Mouse (Mus musculus): Measurements from ENCODE around the gene 4930564D02Rik. TPM values are rescaled to one million over a fixed set of nuclear protein-coding genes. Genes with fewer than 3 reads are reported as not detected.
A peak's percentile ranks its signal among the peaks of the same experiment; 100 is the strongest.

The 4930564D02Rik gene
- total RNA-seq, 2 experiments from 2014 or later: not detected

- peak overlapping the region; percentile 2; the same call in 1 of the 2 replicates for H3K27ac ChIP-seq
- no peak for DNase-seq
- intact Hi-C loops (cut with DNase I): no loop called here
- H3K4me3 ChIP-seq: no peak overlapping the region
- TF ChIP-seq CTCF (IDR thresholded peaks at IDR 0.05): no peak
Observed at GRCm38 (mm10) chr3:105060992-105061391, 5.7 kb upstream of the 4930564D02Rik start.

DNA sequence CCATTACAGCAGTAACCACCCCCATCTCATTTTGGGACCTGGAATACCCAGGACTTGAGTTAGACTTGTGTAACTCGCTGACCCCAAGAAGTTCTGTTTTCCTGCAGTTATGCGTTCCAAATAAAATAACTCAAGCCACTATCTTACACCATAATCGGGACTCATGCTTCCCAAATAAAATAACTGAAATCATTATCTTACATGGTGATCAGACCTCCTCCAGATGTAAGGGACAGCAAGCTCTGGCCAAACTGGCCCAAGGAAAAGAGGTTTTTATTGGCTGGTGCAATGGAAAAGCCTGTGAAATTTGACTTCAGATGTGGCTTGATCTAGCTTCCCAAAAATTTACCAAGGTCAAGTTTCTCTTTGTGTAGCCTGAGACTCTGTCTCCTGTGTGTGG is 5.1 kb upstream of the 4930564D02Rik start:
- no peak for TF ChIP-seq CTCF (IDR thresholded peaks at IDR 0.05)
- DNase-seq: no peak
- H3K4me3 ChIP-seq: no peak overlapping the region
- intact Hi-C loops (cut with DNase I): no loop called here
- no peak overlapping the region for H3K27ac ChIP-seq

DNA sequence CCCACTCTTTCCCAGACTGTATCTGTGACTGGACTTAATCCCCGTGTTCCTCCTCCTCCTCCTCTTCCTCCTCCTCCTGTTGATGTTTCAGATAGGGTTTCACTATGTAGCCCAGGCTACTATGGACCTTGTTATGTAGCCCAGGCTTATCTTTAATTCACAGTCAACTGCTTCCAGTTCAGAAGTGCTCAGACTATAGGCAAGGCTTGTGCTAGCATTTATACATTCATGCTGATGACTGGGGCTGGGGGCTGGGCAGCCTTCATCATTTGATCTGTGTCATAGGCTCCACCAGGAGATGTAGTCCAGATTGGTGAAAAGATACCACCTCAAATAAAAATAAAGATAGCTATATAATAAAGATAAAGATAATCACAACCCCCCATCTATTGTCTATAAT is 4.7 kb upstream of the 4930564D02Rik start:
- TF ChIP-seq CTCF (IDR thresholded peaks at IDR 0.05): no peak
- Histone ChIP-seq H3K27ac (no peak overlapping the region), H3K4me3 (no peak overlapping the region)
- no peak for DNase-seq
- intact Hi-C loops (cut with DNase I): no loop called here

GRCm38 (mm10) chr3:105062676-105063075 is 4.0 kb upstream of the 4930564D02Rik start:
- no peak for DNase-seq
- no peak overlapping the region for H3K27ac ChIP-seq
- intact Hi-C loops (cut with DNase I): no loop called here
- TF ChIP-seq CTCF (IDR thresholded peaks at IDR 0.05): no peak
- no peak overlapping the region for H3K4me3 ChIP-seq

- DNase-seq: no peak
- intact Hi-C loops (cut with DNase I): no loop called here
- no peak overlapping the region for H3K4me3 ChIP-seq
- H3K27ac ChIP-seq: no peak overlapping the region
- TF ChIP-seq CTCF (IDR thresholded peaks at IDR 0.05): no peak
Observed at GRCm38 (mm10) chr3:105070553-105070952, 3.9 kb downstream of the 4930564D02Rik start.

- no peak overlapping the region for H3K27ac ChIP-seq
- DNase-seq: no peak
- intact Hi-C loops (cut with DNase I): no loop called here
- H3K4me3 ChIP-seq: no peak overlapping the region
- TF ChIP-seq CTCF (IDR thresholded peaks at IDR 0.05): no peak
Observed at GRCm38 (mm10) chr3:105071251-105071650, 4.6 kb downstream of the 4930564D02Rik start.

DNA sequence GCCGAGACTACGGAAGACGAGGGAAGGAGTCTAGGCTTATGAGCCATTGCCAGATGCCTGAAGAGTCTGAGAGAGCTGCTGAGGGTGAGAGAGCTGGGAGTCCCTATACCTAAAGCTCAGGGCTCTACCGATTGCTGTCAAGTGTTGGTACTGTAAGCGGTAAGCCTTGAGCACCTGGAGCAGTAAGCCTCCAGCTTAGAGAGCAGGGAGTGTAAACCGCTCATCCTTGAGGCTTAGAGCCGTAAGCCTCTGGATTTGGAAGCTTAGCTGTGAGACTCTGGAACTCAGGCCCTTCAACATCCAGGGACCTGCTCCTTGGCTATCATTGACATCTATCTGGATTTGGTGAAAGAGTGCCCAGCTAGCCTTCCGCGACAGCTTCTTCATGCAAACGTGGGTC is 5.9 kb downstream of the 4930564D02Rik start:
- Histone ChIP-seq H3K4me3 (no peak overlapping the region), H3K27ac (no peak overlapping the region)
- no peak for TF ChIP-seq CTCF (IDR thresholded peaks at IDR 0.05)
- DNase-seq: no peak
- intact Hi-C loops (cut with DNase I): no loop called here

- Histone ChIP-seq H3K27ac (no peak overlapping the region), H3K4me3 (no peak overlapping the region)
- no peak for DNase-seq
- no peak for TF ChIP-seq CTCF (IDR thresholded peaks at IDR 0.05)
- intact Hi-C loops (cut with DNase I): loop anchor here (5.0 kb wide), 1 partner anchor 92 kb away; no protein-coding TSS in a partner anchor
Observed at GRCm38 (mm10) chr3:105075796-105076195, 9.2 kb downstream of the 4930564D02Rik start.

GRCm38 (mm10) chr3:105078231-105078826 is 11.7 kb downstream of the 4930564D02Rik start:
- peak; percentile 73 for DNase-seq
- intact Hi-C loops (cut with DNase I): loop anchor here (5.0 kb wide), 1 partner anchor 89 kb away; no protein-coding TSS in a partner anchor

GRCm38 (mm10) chr3:105087344-105087743 is 20.7 kb downstream of the 4930564D02Rik start:
- intact Hi-C loops (cut with DNase I): no loop called here
- no peak overlapping the region for H3K27ac ChIP-seq
- no peak for DNase-seq

More at GRCm38 (mm10) chr3:105078231-105078826, 11.7 kb downstream of the 4930564D02Rik start:
- Histone ChIP-seq H3K27ac (no peak overlapping the region), H3K4me3 (no peak overlapping the region)
- TF ChIP-seq CTCF (IDR thresholded peaks at IDR 0.05): peak; percentile 72

DNA sequence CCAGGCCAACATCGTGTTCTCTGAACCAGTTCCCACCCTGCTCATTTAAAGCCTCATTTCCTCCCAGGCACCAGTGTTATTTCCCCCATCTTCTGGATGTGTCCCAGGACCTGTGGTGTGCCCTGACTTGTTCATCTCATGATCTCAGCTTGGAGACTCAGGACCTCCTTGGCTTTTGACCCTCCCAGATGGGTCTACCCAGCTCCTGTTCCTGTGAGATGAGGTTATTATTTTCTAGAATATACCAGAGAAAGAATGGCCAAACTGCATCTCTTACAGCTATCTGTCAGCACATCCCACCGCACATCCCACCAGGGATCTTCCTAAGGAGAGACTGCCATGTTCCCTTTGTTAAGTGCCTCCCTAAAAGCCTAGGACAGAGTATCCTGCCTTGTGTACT is 22.0 kb downstream of the 4930564D02Rik start:
- DNase-seq: no peak
- Histone ChIP-seq H3K4me3 (no peak overlapping the region), H3K27ac (no peak overlapping the region)
- no peak for TF ChIP-seq CTCF (IDR thresholded peaks at IDR 0.05)
- intact Hi-C loops (cut with DNase I): no loop called here

More at GRCm38 (mm10) chr3:105087344-105087743, 20.7 kb downstream of the 4930564D02Rik start:
- H3K4me3 ChIP-seq: no peak overlapping the region
- no peak for TF ChIP-seq CTCF (IDR thresholded peaks at IDR 0.05)

DNA sequence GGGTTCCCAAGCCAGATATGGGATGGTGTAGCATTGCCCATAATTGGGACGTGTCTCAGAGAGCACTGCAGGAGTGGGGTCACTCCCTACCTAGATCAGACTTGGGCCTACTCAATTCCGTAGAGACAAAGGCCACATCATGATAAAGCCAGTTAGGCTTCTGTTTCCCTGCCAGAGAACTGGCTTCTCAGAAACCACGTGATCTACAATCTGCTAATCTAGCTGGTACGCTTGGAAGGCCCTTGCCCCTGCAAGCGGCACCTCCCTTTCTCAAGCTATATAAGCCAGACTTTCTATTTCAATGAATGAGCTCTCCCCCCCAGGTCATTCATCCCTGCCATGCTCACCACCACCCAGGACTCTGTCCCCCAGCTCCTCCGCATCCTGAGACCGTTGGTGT is 23.5 kb downstream of the 4930564D02Rik start:
- intact Hi-C loops (cut with DNase I): no loop called here
- DNase-seq: no peak
- TF ChIP-seq CTCF (IDR thresholded peaks at IDR 0.05): no peak
- Histone ChIP-seq H3K27ac (no peak overlapping the region), H3K4me3 (no peak overlapping the region)

DNA sequence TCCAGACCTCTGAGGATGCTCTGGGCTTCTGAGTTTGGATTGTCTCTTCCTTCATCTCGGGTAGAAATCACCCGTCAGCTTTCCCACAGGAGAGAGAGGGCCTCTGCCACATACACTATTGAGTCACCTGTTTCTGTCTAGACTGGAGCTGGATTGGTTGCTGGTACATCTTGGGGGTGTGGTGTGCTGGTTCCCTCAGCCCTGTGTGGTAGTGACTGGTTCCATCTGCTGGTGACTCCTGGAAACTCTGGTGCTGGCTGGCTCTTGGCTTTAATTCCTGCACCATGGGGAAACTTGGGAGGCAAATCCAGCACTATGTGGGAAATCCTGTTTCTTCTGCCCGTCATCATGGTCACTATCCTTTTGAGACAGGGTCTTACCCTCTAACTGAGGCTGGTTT is 24.3 kb downstream of the 4930564D02Rik start:
- Histone ChIP-seq H3K4me3 (no peak overlapping the region), H3K27ac (no peak overlapping the region)
- DNase-seq: peak; percentile 39
- TF ChIP-seq CTCF (IDR thresholded peaks at IDR 0.05): peak; percentile 55
- intact Hi-C loops (cut with DNase I): no loop called here

Measured in gastrocnemius, adult 2 months (tissue).